Mouse (Mus musculus) small intestine, adult 2 months (tissue): ENCODE results near the gene Myl10.

ENCODE experiments used
- CTCF ChIP-seq: fragments of 200-500 bp; IDR thresholded peaks from 2 replicates; pipeline ENCODE4 v1.5.1; 2012; ENCODE audit warnings: low read depth, mild to moderate bottlenecking, control low read depth, inconsistent platforms, low read length, moderate library complexity, mixed read lengths; ENCODE audit not compliant: insufficient replicate concordance, insufficient read length; ENCODE audit errors: extremely low read depth
- POLR2A ChIP-seq: fragments of 200-500 bp; IDR thresholded peaks from 2 replicates; pipeline ENCODE4 v1.6.1; 2012; ENCODE audit warnings: low read depth, mild to moderate bottlenecking, control low read depth, inconsistent platforms, low read length, moderate library complexity

DNA sequence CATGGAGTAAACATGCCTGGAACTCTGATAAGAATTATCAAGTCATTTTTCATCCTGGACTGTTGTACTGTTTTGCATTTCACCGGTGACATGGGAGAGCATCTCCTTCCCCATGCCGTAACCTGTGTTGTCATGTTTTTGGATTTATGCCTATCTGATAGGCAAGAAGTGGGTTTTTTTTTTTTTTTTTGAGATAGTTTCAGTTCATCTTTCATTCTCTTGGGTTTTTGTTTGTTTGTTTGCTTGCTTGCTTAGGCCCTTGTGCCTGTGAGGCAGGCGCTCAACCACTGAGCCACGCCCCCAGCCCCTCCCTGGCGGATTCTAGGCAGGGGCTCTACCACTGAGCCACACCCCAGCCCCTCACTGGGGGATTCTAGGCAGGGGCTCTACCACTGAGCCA lies 43.3 kb upstream of the Myl10 start:
- TF ChIP-seq CTCF (no peak), POLR2A (no peak)
